Mouse (Mus musculus) small intestine, adult 2 months (tissue): Measurements from ENCODE around the gene Slc22a30.
"Not testable (repeated sequence)": the region's sequence is repeated elsewhere in the genome, so short reads cannot be mapped to it uniquely, and the experiment has no call there.

Experiments
- CTCF ChIP-seq: fragments of 200-500 bp; IDR thresholded peaks from 2 replicates; pipeline ENCODE4 v1.5.1; 2012; ENCODE audit warnings: low read depth, mild to moderate bottlenecking, control low read depth, inconsistent platforms, low read length, moderate library complexity, mixed read lengths; ENCODE audit not compliant: insufficient replicate concordance, insufficient read length; ENCODE audit errors: extremely low read depth
- POLR2A ChIP-seq: fragments of 200-500 bp; IDR thresholded peaks from 2 replicates; pipeline ENCODE4 v1.6.1; 2012; ENCODE audit warnings: low read depth, mild to moderate bottlenecking, control low read depth, inconsistent platforms, low read length, moderate library complexity

GRCm38 (mm10) chr19:8407290-8408021 lies 2.5 kb upstream of the Slc22a30 start:
- TF ChIP-seq CTCF, POLR2A: not testable (repeated sequence)
